Mouse (Mus musculus): ENCODE data around the gene Ppp2r5c. TPM values are rescaled to one million over a fixed set of nuclear protein-coding genes. Genes with fewer than 3 reads are reported as not detected.

Ppp2r5c gene
- polyA plus RNA-seq, 1 experiment: 171 TPM

DNA sequence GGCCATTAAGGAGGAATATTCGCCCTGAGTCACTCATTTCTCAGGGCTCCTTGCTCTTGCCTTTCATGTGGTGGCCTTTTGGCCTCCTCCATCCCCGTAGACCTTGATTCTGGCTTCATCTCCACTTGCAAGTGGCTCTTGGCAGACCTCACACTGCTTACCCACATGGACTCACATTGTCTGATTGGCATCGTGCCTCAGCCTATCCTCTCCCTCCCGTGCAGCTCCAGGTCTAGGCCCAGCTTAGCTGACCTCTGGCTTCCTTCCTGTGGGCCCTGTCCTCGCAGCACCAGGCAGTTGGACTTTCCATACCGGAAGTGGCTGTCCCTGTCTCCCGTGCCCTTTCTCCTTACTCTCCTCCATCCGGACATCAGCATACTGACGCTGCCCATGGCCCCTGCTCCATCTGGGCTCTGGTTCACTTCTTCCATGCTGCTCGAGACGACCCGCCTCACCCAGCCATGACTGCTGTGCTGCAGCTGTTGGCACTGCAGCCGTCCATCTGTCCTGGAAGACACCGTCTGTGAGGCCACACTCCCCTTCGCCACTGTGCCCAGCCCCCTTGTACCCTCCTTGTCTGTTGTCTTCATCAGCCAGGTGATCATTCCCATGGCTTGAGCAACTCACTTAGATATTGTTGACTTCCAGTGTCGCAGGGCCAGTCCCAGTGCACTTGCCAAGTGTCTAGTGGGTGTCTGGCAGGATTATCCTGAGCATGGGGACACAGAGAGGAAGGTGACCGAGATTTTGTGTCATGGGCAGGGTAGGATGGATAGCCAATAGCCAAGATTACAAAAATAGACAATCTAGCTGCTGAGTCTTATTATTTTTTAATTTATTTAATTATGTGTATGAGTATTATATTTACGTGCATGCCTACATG lies 13.7 kb downstream of the Ppp2r5c start:
- H3K4me3 ChIP-seq (ENCODE audit: insufficient read depth, low read length): no peak overlapping the region
- no peaks in the 10 kb centered on the region for H3K4me1 ChIP-seq (ENCODE audit: control insufficient read depth, insufficient read depth, low read length)
- no peak overlapping the region for H3K27ac ChIP-seq (ENCODE audit: insufficient read depth, low read length)
- no peak for TF ChIP-seq POLR2A (IDR thresholded peaks at IDR 0.05; ENCODE audit: low read depth, low read length)
- TF ChIP-seq CTCF (IDR thresholded peaks at IDR 0.05; ENCODE audit: borderline replicate concordance, insufficient read depth, low read length): no peak

- H3K4me1 ChIP-seq (ENCODE audit: control insufficient read depth, insufficient read depth, low read length): no peaks in the 10 kb centered on the region
- TF ChIP-seq CTCF (IDR thresholded peaks at IDR 0.05; ENCODE audit: borderline replicate concordance, insufficient read depth, low read length): no peak
- H3K27ac ChIP-seq (ENCODE audit: insufficient read depth, low read length): no peak overlapping the region
- H3K4me3 ChIP-seq (ENCODE audit: insufficient read depth, low read length): no peak overlapping the region
Measured at GRCm38 (mm10) chr12:110463711-110464110, 16.8 kb downstream of the Ppp2r5c start.

- TF ChIP-seq POLR2A (IDR thresholded peaks at IDR 0.05; ENCODE audit: low read depth, low read length): no peak
- TF ChIP-seq CTCF (IDR thresholded peaks at IDR 0.05; ENCODE audit: borderline replicate concordance, insufficient read depth, low read length): no peak
- Histone ChIP-seq H3K4me1 (ENCODE audit: control insufficient read depth, insufficient read depth, low read length) (no peaks in the 10 kb centered on the region), H3K27ac (ENCODE audit: insufficient read depth, low read length) (no peak overlapping the region), H3K4me3 (ENCODE audit: insufficient read depth, low read length) (no peak overlapping the region)
Measured at GRCm38 (mm10) chr12:110471426-110471825, 24.5 kb downstream of the Ppp2r5c start.

- H3K4me1 ChIP-seq (ENCODE audit: control insufficient read depth, insufficient read depth, low read length): no peaks in the 10 kb centered on the region
- TF ChIP-seq POLR2A (IDR thresholded peaks at IDR 0.05; ENCODE audit: low read depth, low read length): no peak
- TF ChIP-seq CTCF (IDR thresholded peaks at IDR 0.05; ENCODE audit: borderline replicate concordance, insufficient read depth, low read length): no peak
- no peak overlapping the region for H3K27ac ChIP-seq (ENCODE audit: insufficient read depth, low read length)
- H3K4me3 ChIP-seq (ENCODE audit: insufficient read depth, low read length): no peak overlapping the region
Measured at GRCm38 (mm10) chr12:110472247-110472646, 25.3 kb downstream of the Ppp2r5c start.

GRCm38 (mm10) chr12:110474497-110474896 lies 27.6 kb downstream of the Ppp2r5c start:
- no peak overlapping the region for H3K27ac ChIP-seq (ENCODE audit: insufficient read depth, low read length)
- no peaks in the 10 kb centered on the region for H3K4me1 ChIP-seq (ENCODE audit: control insufficient read depth, insufficient read depth, low read length)
- TF ChIP-seq POLR2A (IDR thresholded peaks at IDR 0.05; ENCODE audit: low read depth, low read length) (no peak), CTCF (IDR thresholded peaks at IDR 0.05; ENCODE audit: borderline replicate concordance, insufficient read depth, low read length) (no peak)
- H3K4me3 ChIP-seq (ENCODE audit: insufficient read depth, low read length): no peak overlapping the region

GRCm38 (mm10) chr12:110476561-110476960 lies 29.6 kb downstream of the Ppp2r5c start:
- Histone ChIP-seq H3K4me1 (ENCODE audit: control insufficient read depth, insufficient read depth, low read length) (no peaks in the 10 kb centered on the region), H3K27ac (ENCODE audit: insufficient read depth, low read length) (no peak overlapping the region), H3K4me3 (ENCODE audit: insufficient read depth, low read length) (no peak overlapping the region)
- TF ChIP-seq CTCF (IDR thresholded peaks at IDR 0.05; ENCODE audit: borderline replicate concordance, insufficient read depth, low read length) (no peak), POLR2A (IDR thresholded peaks at IDR 0.05; ENCODE audit: low read depth, low read length) (no peak)

GRCm38 (mm10) chr12:110477906-110478305 lies 31.0 kb downstream of the Ppp2r5c start:
- H3K27ac ChIP-seq (ENCODE audit: insufficient read depth, low read length): no peak overlapping the region
- no peaks in the 10 kb centered on the region for H3K4me1 ChIP-seq (ENCODE audit: control insufficient read depth, insufficient read depth, low read length)
- no peak overlapping the region for H3K4me3 ChIP-seq (ENCODE audit: insufficient read depth, low read length)
- TF ChIP-seq POLR2A (IDR thresholded peaks at IDR 0.05; ENCODE audit: low read depth, low read length) (no peak), CTCF (IDR thresholded peaks at IDR 0.05; ENCODE audit: borderline replicate concordance, insufficient read depth, low read length) (no peak)

DNA sequence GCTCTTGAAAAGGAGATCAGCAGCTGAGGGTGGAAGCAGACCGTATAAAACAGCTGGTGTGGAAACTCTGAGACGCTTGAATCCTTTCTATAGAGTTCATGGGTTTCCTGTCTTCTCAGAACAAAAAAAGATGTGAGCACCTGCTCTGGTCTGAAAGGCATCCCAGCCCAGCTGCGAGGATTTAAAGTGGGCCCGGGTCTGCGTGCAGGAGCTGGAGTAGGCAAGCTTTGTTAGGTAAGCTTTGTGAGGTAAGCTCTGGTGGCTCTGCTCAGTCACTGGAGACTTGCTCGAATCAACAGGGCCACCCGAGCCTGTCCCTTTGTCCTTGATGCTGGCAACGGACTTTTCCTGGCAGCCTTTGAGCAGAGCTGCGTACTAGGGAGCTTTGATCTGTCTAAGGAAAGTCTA lies 31.7 kb downstream of the Ppp2r5c start:
- TF ChIP-seq CTCF (IDR thresholded peaks at IDR 0.05; ENCODE audit: borderline replicate concordance, insufficient read depth, low read length) (no peak), POLR2A (IDR thresholded peaks at IDR 0.05; ENCODE audit: low read depth, low read length) (no peak)
- H3K4me3 ChIP-seq (ENCODE audit: insufficient read depth, low read length): no peak overlapping the region
- H3K4me1 ChIP-seq (ENCODE audit: control insufficient read depth, insufficient read depth, low read length): no peaks in the 10 kb centered on the region
- H3K27ac ChIP-seq (ENCODE audit: insufficient read depth, low read length): no peak overlapping the region

DNA sequence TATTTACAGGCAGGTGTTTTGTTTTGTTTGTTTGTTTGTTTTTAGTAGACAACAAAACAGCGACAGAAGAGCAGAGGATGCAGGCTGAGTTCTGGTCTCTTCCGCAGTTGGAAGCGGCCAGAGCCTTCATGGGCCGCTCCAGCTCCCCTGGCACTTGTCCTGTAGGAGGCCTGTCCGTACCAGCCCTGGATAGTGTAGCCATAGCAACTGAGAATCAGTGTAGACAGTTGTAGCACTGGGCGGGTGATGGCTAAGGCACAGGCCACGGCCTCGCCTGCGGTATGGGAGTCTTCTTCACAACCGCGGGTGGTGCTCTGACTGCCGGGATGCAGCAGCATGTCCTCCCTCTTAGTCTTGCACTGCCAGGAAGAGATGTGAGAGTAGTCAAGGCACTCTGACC lies 32.3 kb downstream of the Ppp2r5c start:
- Histone ChIP-seq H3K27ac (ENCODE audit: insufficient read depth, low read length) (no peak overlapping the region), H3K4me1 (ENCODE audit: control insufficient read depth, insufficient read depth, low read length) (no peaks in the 10 kb centered on the region), H3K4me3 (ENCODE audit: insufficient read depth, low read length) (no peak overlapping the region)
- TF ChIP-seq CTCF (IDR thresholded peaks at IDR 0.05; ENCODE audit: borderline replicate concordance, insufficient read depth, low read length) (no peak), POLR2A (IDR thresholded peaks at IDR 0.05; ENCODE audit: low read depth, low read length) (no peak)

GRCm38 (mm10) chr12:110480701-110481100 lies 33.8 kb downstream of the Ppp2r5c start:
- TF ChIP-seq POLR2A (IDR thresholded peaks at IDR 0.05; ENCODE audit: low read depth, low read length) (no peak), CTCF (IDR thresholded peaks at IDR 0.05; ENCODE audit: borderline replicate concordance, insufficient read depth, low read length) (no peak)
- Histone ChIP-seq H3K4me1 (ENCODE audit: control insufficient read depth, insufficient read depth, low read length) (0 out of 2 replicates have a peak, but pooled peaks cover 2% of the 10 kb centered on the region), H3K27ac (ENCODE audit: insufficient read depth, low read length) (no peak overlapping the region), H3K4me3 (ENCODE audit: insufficient read depth, low read length) (no peak overlapping the region)
